Mouse (Mus musculus): ENCODE data around the gene Pdzrn3. TPM values are rescaled to one million over a fixed set of nuclear protein-coding genes. Genes with fewer than 3 reads are reported as not detected.

Gene Pdzrn3
- polyA plus RNA-seq, 1 experiment from 2014 or later, result 16.5 TPM

- H3K9me3 ChIP-seq (ENCODE audit: control insufficient read depth, low read length), result no peaks in the 10 kb centered on the region
- WGBS, result 22% methylated on average over 5 of the region's 5 CpGs
- H3K9ac ChIP-seq (ENCODE audit: low read length), result no peak overlapping the region
- H3K4me1 ChIP-seq (ENCODE audit: control insufficient read depth in 2 of 2, insufficient read depth in 2 of 2, low read length in 2 of 2), result peaks cover 2 to 34% of the 10 kb centered on the region in 2 experiments; a peak in 3 of 4 replicates
- no peak; the same call in 1 of the 2 replicates for ATAC-seq (ENCODE audit: insufficient number of reproducible peaks, insufficient read depth, low FRiP score, low read depth)
- no peaks in the 10 kb centered on the region for H3K27me3 ChIP-seq (ENCODE audit: control insufficient read depth, insufficient read depth, low read length)
- H3K36me3 ChIP-seq (ENCODE audit: control insufficient read depth, insufficient read depth, low read length), result no peaks in the 10 kb centered on the region
- no peak overlapping the region for H3K27ac ChIP-seq (replicated peaks in 1 of 2; ENCODE audit: control insufficient read depth in 1 of 2, insufficient read depth in 1 of 2, low read depth in 2 of 2, low read length in 2 of 2)
- no peak overlapping the region for H3K4me2 ChIP-seq (ENCODE audit: low read length)
- no peak overlapping the region for H3K4me3 ChIP-seq (ENCODE audit: control insufficient read depth in 1 of 2, insufficient read depth in 1 of 2, low read depth in 1 of 2, low read length in 2 of 2)
Observed at GRCm38 (mm10) chr6:101259411-101259810, 118.3 kb downstream of the Pdzrn3 start.

GRCm38 (mm10) chr6:101257418-101257817 lies 120.3 kb downstream of the Pdzrn3 start:
- no peaks in the 10 kb centered on the region for H3K27me3 ChIP-seq (ENCODE audit: control insufficient read depth, insufficient read depth, low read length)
- WGBS, result 84% methylated on average over 6 of the region's 6 CpGs
- H3K27ac ChIP-seq (replicated peaks in 1 of 2; ENCODE audit: control insufficient read depth in 1 of 2, insufficient read depth in 1 of 2, low read depth in 2 of 2, low read length in 2 of 2), result no peak overlapping the region

DNA sequence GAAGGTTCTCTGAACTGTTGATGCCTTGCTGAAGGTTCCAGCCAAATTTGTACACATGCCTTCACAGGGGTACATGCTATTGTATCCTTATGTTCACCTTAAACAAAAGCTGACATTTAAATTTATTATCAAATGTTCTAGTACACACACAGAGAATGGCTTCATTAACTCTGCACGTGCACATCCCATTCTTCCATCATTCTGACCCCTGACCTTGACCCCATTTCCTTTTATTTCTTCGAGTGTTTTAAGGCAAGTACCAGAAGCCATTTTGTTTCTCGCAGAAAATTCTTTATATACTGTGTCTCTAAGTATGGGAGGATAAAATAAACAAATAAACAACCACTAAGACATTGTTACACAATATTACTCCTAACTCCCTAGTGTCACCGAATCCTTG lies 123.0 kb downstream of the Pdzrn3 start:
- H3K4me2 ChIP-seq (ENCODE audit: low read length), result no peak overlapping the region
- no peaks in the 10 kb centered on the region for H3K36me3 ChIP-seq (ENCODE audit: control insufficient read depth, insufficient read depth, low read length)
- no peak overlapping the region for H3K27ac ChIP-seq (replicated peaks in 1 of 2; ENCODE audit: control insufficient read depth in 1 of 2, insufficient read depth in 1 of 2, low read depth in 2 of 2, low read length in 2 of 2)
- no peak overlapping the region for H3K4me3 ChIP-seq (ENCODE audit: control insufficient read depth in 1 of 2, insufficient read depth in 1 of 2, low read depth in 1 of 2, low read length in 2 of 2)
- no peaks in the 10 kb centered on the region for H3K27me3 ChIP-seq (ENCODE audit: control insufficient read depth, insufficient read depth, low read length)
- 77% methylated on average over 4 of the region's 4 CpGs for WGBS
- ATAC-seq (ENCODE audit: insufficient number of reproducible peaks, insufficient read depth, low FRiP score, low read depth), result no peak
- no peak overlapping the region for H3K9ac ChIP-seq (ENCODE audit: low read length)
- no peaks in the 10 kb centered on the region for H3K9me3 ChIP-seq (ENCODE audit: control insufficient read depth, low read length)
- H3K4me1 ChIP-seq (ENCODE audit: control insufficient read depth in 2 of 2, insufficient read depth in 2 of 2, low read length in 2 of 2), result peaks cover 32 to 62% of the 10 kb centered on the region in 2 experiments

More at GRCm38 (mm10) chr6:101257418-101257817, 120.3 kb downstream of the Pdzrn3 start:
- Histone ChIP-seq H3K36me3 (ENCODE audit: control insufficient read depth, insufficient read depth, low read length) (no peaks in the 10 kb centered on the region), H3K4me3 (ENCODE audit: control insufficient read depth in 1 of 2, insufficient read depth in 1 of 2, low read depth in 1 of 2, low read length in 2 of 2) (no peak overlapping the region), H3K9ac (ENCODE audit: low read length) (no peak overlapping the region), H3K4me1 (ENCODE audit: control insufficient read depth in 2 of 2, insufficient read depth in 2 of 2, low read length in 2 of 2) (peaks cover 11 to 43% of the 10 kb centered on the region in 2 experiments), H3K4me2 (ENCODE audit: low read length) (no peak overlapping the region), H3K9me3 (ENCODE audit: control insufficient read depth, low read length) (no peaks in the 10 kb centered on the region)
- no peak for ATAC-seq (ENCODE audit: insufficient number of reproducible peaks, insufficient read depth, low FRiP score, low read depth)

DNA sequence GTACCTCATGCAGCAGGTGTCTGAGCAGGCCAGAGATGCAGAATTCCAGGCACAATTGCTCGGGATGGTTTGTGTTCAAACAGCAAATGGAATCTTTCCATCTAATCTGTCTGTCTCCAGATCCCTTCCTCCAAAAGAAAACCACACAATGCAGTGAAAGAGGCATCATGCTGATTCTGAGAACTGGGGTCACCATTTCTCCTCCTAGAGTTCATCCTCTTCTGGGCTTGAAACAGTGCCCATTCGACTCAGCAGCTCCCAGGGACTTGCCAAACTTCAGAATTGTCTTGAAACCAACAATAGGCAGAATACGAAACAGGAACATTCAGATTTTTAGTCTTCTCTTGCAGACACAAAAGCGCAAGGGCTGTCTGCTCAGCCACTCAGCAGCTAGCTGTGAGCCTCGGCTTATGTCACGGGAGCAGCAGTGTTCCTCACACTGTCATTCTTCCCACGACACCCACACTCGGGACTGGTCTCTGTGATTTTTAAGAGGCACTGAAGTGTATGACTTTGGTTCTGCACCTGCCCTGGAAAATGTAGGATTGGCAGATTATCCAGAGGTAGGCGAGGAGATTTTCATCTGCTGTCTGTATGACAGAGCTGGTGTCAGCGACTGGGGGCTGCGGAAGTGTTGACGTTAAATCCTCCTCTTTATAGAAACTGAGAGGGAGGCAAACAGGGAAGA lies 125.6 kb downstream of the Pdzrn3 start:
- Histone ChIP-seq H3K4me3 (ENCODE audit: control insufficient read depth in 1 of 2, insufficient read depth in 1 of 2, low read depth in 1 of 2, low read length in 2 of 2) (no peak overlapping the region), H3K9ac (ENCODE audit: low read length) (no peak overlapping the region), H3K27me3 (ENCODE audit: control insufficient read depth, insufficient read depth, low read length) (no peaks in the 10 kb centered on the region), H3K4me1 (ENCODE audit: control insufficient read depth in 2 of 2, insufficient read depth in 2 of 2, low read length in 2 of 2) (peaks cover 44 to 56% of the 10 kb centered on the region in 2 experiments), H3K9me3 (ENCODE audit: control insufficient read depth, low read length) (no peaks in the 10 kb centered on the region), H3K27ac (replicated peaks in 1 of 2; ENCODE audit: control insufficient read depth in 1 of 2, insufficient read depth in 1 of 2, low read depth in 2 of 2, low read length in 2 of 2) (peak overlapping the region in 1 of 2 experiments; percentile 26; a peak in 1 of 4 replicates), H3K36me3 (ENCODE audit: control insufficient read depth, insufficient read depth, low read length) (no peaks in the 10 kb centered on the region), H3K4me2 (ENCODE audit: low read length) (no peak overlapping the region)
- whole genome bisulfite sequencing, result 53% methylated on average over 12 of the region's 12 CpGs
- no peak for ATAC-seq (ENCODE audit: insufficient number of reproducible peaks, insufficient read depth, low FRiP score, low read depth)

- ATAC-seq (ENCODE audit: insufficient number of reproducible peaks, insufficient read depth, low FRiP score, low read depth), result peak; percentile 38; the same call in 1 of the 2 replicates
- Histone ChIP-seq H3K4me3 (ENCODE audit: control insufficient read depth in 1 of 2, insufficient read depth in 1 of 2, low read depth in 1 of 2, low read length in 2 of 2) (no peak overlapping the region), H3K36me3 (ENCODE audit: control insufficient read depth, insufficient read depth, low read length) (no peaks in the 10 kb centered on the region), H3K9me3 (ENCODE audit: control insufficient read depth, low read length) (no peaks in the 10 kb centered on the region), H3K9ac (ENCODE audit: low read length) (no peak overlapping the region), H3K27me3 (ENCODE audit: control insufficient read depth, insufficient read depth, low read length) (no peaks in the 10 kb centered on the region), H3K4me1 (ENCODE audit: control insufficient read depth in 2 of 2, insufficient read depth in 2 of 2, low read length in 2 of 2) (peaks cover 44 to 63% of the 10 kb centered on the region in 2 experiments), H3K27ac (replicated peaks in 1 of 2; ENCODE audit: control insufficient read depth in 1 of 2, insufficient read depth in 1 of 2, low read depth in 2 of 2, low read length in 2 of 2) (peak overlapping the region; percentile 26 to 39), H3K4me2 (ENCODE audit: low read length) (no peak overlapping the region)
- 36% methylated on average over 5 of the region's 5 CpGs for WGBS
Observed at GRCm38 (mm10) chr6:101251160-101251559, 126.5 kb downstream of the Pdzrn3 start.

DNA sequence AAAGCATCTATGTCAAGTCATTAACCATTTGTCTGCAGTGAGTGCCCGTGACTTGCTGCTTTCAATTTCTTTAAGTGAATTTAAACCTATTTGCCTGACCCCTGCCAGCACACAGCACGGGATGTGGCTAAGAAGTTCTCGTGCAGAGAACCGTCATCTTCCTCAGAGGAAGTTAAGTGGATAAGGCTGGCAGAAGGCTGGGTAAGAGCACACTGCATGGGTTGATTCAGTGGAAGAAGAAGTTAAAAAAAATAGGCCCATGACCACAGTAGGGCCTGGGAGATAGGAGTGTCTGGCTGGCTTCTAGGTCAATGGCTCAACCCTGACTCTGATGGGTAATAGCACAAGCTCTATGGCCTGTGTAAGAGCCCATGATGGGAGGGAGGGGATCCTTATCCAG lies 131.6 kb downstream of the Pdzrn3 start:
- Histone ChIP-seq H3K4me1 (ENCODE audit: control insufficient read depth in 2 of 2, insufficient read depth in 2 of 2, low read length in 2 of 2) (peaks cover 26 to 42% of the 10 kb centered on the region in 2 experiments), H3K36me3 (ENCODE audit: control insufficient read depth, insufficient read depth, low read length) (no peaks in the 10 kb centered on the region), H3K27ac (replicated peaks in 1 of 2; ENCODE audit: control insufficient read depth in 1 of 2, insufficient read depth in 1 of 2, low read depth in 2 of 2, low read length in 2 of 2) (no peak overlapping the region), H3K4me3 (ENCODE audit: control insufficient read depth in 1 of 2, insufficient read depth in 1 of 2, low read depth in 1 of 2, low read length in 2 of 2) (no peak overlapping the region), H3K9ac (ENCODE audit: low read length) (no peak overlapping the region), H3K4me2 (ENCODE audit: low read length) (no peak overlapping the region), H3K27me3 (ENCODE audit: control insufficient read depth, insufficient read depth, low read length) (no peaks in the 10 kb centered on the region), H3K9me3 (ENCODE audit: control insufficient read depth, low read length) (no peaks in the 10 kb centered on the region)
- WGBS, result 79% methylated on average over 4 of the region's 4 CpGs
- ATAC-seq (ENCODE audit: insufficient number of reproducible peaks, insufficient read depth, low FRiP score, low read depth), result no peak

- Histone ChIP-seq H3K4me1 (ENCODE audit: control insufficient read depth in 2 of 2, insufficient read depth in 2 of 2, low read length in 2 of 2) (peaks cover 12 to 31% of the 10 kb centered on the region in 2 experiments), H3K27ac (replicated peaks in 1 of 2; ENCODE audit: control insufficient read depth in 1 of 2, insufficient read depth in 1 of 2, low read depth in 2 of 2, low read length in 2 of 2) (no peak overlapping the region), H3K9me3 (ENCODE audit: control insufficient read depth, low read length) (no peaks in the 10 kb centered on the region), H3K4me2 (ENCODE audit: low read length) (no peak overlapping the region), H3K4me3 (ENCODE audit: control insufficient read depth in 1 of 2, insufficient read depth in 1 of 2, low read depth in 1 of 2, low read length in 2 of 2) (no peak overlapping the region), H3K9ac (ENCODE audit: low read length) (no peak overlapping the region), H3K27me3 (ENCODE audit: control insufficient read depth, insufficient read depth, low read length) (no peaks in the 10 kb centered on the region), H3K36me3 (ENCODE audit: control insufficient read depth, insufficient read depth, low read length) (no peaks in the 10 kb centered on the region)
- ATAC-seq (ENCODE audit: insufficient number of reproducible peaks, insufficient read depth, low FRiP score, low read depth), result no peak
- 89% methylated on average over 3 of the region's 3 CpGs for WGBS
Observed at GRCm38 (mm10) chr6:101244355-101244754, 133.3 kb downstream of the Pdzrn3 start.
